Mouse (Mus musculus): ENCODE results near the gene Map2k6. TPM values are rescaled to one million over a fixed set of nuclear protein-coding genes. Genes with fewer than 3 reads are reported as not detected.

The Map2k6 gene
- polyA plus RNA-seq, 1 experiment, result 0.36 TPM

GRCm38 (mm10) chr11:110372266-110372954, 26.5 kb upstream of the Map2k6 start:
- H3K36me3 ChIP-seq (replicated peaks; ENCODE audit: low read length), result no peaks in the 10 kb centered on the region
- no peaks in the 10 kb centered on the region for H3K4me1 ChIP-seq
- H3K9me3 ChIP-seq, result no peaks in the 10 kb centered on the region
- no peaks in the 10 kb centered on the region for H3K27me3 ChIP-seq (replicated peaks)
- TF ChIP-seq FLI1 (IDR thresholded peaks at IDR 0.05; ENCODE audit: low read length) (no peak), GATA1 (IDR thresholded peaks at IDR 0.05; ENCODE audit: borderline replicate concordance, low read length) (no peak)
- no peak overlapping the region for H3K4me3 ChIP-seq (replicated peaks)

- Histone ChIP-seq H3K9me3 (no peaks in the 10 kb centered on the region), H3K27me3 (replicated peaks) (no peaks in the 10 kb centered on the region), H3K4me1 (no peaks in the 10 kb centered on the region), H3K4me3 (replicated peaks) (no peak overlapping the region), H3K36me3 (replicated peaks; ENCODE audit: low read length) (no peaks in the 10 kb centered on the region)
- no peak for TF ChIP-seq GATA1 (IDR thresholded peaks at IDR 0.05; ENCODE audit: borderline replicate concordance, low read length)
- TF ChIP-seq FLI1 (IDR thresholded peaks at IDR 0.05; ENCODE audit: low read length), result no peak
Observed at GRCm38 (mm10) chr11:110374036-110374435, 24.9 kb upstream of the Map2k6 start.

GRCm38 (mm10) chr11:110379661-110380309, 19.1 kb upstream of the Map2k6 start:
- no peaks in the 10 kb centered on the region for H3K27me3 ChIP-seq (replicated peaks)
- TF ChIP-seq GATA1 (IDR thresholded peaks at IDR 0.05; ENCODE audit: borderline replicate concordance, low read length) (no peak), FLI1 (IDR thresholded peaks at IDR 0.05; ENCODE audit: low read length) (no peak)
- H3K36me3 ChIP-seq (replicated peaks; ENCODE audit: low read length), result no peaks in the 10 kb centered on the region
- H3K4me3 ChIP-seq (replicated peaks), result peak overlapping the region; percentile 62
- H3K4me1 ChIP-seq, result peaks cover 14% of the 10 kb centered on the region
- no peaks in the 10 kb centered on the region for H3K9me3 ChIP-seq

- Histone ChIP-seq H3K4me1 (peaks cover 14% of the 10 kb centered on the region), H3K4me3 (replicated peaks) (peak overlapping the region; percentile 62), H3K9me3 (no peaks in the 10 kb centered on the region), H3K27me3 (replicated peaks) (no peaks in the 10 kb centered on the region), H3K36me3 (replicated peaks; ENCODE audit: low read length) (no peaks in the 10 kb centered on the region)
- TF ChIP-seq GATA1 (IDR thresholded peaks at IDR 0.05; ENCODE audit: borderline replicate concordance, low read length) (no peak), FLI1 (IDR thresholded peaks at IDR 0.05; ENCODE audit: low read length) (no peak)
Observed at GRCm38 (mm10) chr11:110380310-110380668, 18.6 kb upstream of the Map2k6 start.

- Histone ChIP-seq H3K9me3 (no peaks in the 10 kb centered on the region), H3K36me3 (replicated peaks; ENCODE audit: low read length) (no peaks in the 10 kb centered on the region), H3K4me1 (peaks cover 3% of the 10 kb centered on the region), H3K27me3 (replicated peaks) (no peaks in the 10 kb centered on the region), H3K4me3 (replicated peaks) (no peak overlapping the region)
- TF ChIP-seq GATA1 (IDR thresholded peaks at IDR 0.05; ENCODE audit: borderline replicate concordance, low read length) (no peak), FLI1 (IDR thresholded peaks at IDR 0.05; ENCODE audit: low read length) (no peak)
Observed at GRCm38 (mm10) chr11:110385487-110385886, 13.4 kb upstream of the Map2k6 start.

- H3K4me1 ChIP-seq, result no peaks in the 10 kb centered on the region
- H3K36me3 ChIP-seq (replicated peaks; ENCODE audit: low read length), result no peaks in the 10 kb centered on the region
- TF ChIP-seq GATA1 (IDR thresholded peaks at IDR 0.05; ENCODE audit: borderline replicate concordance, low read length) (no peak), FLI1 (IDR thresholded peaks at IDR 0.05; ENCODE audit: low read length) (no peak)
- H3K27me3 ChIP-seq (replicated peaks), result peaks cover 6% of the 10 kb centered on the region
- peaks cover 16% of the 10 kb centered on the region for H3K9me3 ChIP-seq
- H3K4me3 ChIP-seq (replicated peaks), result no peak overlapping the region
Observed at GRCm38 (mm10) chr11:110392763-110393162, 6.2 kb upstream of the Map2k6 start.

GRCm38 (mm10) chr11:110394788-110395452, 4.0 kb upstream of the Map2k6 start:
- Histone ChIP-seq H3K27me3 (replicated peaks) (peaks cover 7% of the 10 kb centered on the region), H3K4me1 (peaks cover 9% of the 10 kb centered on the region), H3K4me3 (replicated peaks) (no peak overlapping the region), H3K36me3 (replicated peaks; ENCODE audit: low read length) (no peaks in the 10 kb centered on the region), H3K9me3 (peaks cover 16% of the 10 kb centered on the region)
- TF ChIP-seq FLI1 (IDR thresholded peaks at IDR 0.05; ENCODE audit: low read length), result no peak
- TF ChIP-seq GATA1 (IDR thresholded peaks at IDR 0.05; ENCODE audit: borderline replicate concordance, low read length), result no peak

- H3K9me3 ChIP-seq, result peaks cover 13% of the 10 kb centered on the region
- no peaks in the 10 kb centered on the region for H3K36me3 ChIP-seq (replicated peaks; ENCODE audit: low read length)
- peak overlapping the region; percentile 15 for H3K4me3 ChIP-seq (replicated peaks)
- peaks cover 15% of the 10 kb centered on the region for H3K4me1 ChIP-seq
- TF ChIP-seq GATA1 (IDR thresholded peaks at IDR 0.05; ENCODE audit: borderline replicate concordance, low read length), result no peak
- peaks cover 7% of the 10 kb centered on the region for H3K27me3 ChIP-seq (replicated peaks)
Observed at GRCm38 (mm10) chr11:110396085-110396484, 2.8 kb upstream of the Map2k6 start.

- Histone ChIP-seq H3K9me3 (0 out of 2 replicates have a peak, but pooled peaks cover 4% of the 10 kb centered on the region), H3K4me1 (peaks cover 22% of the 10 kb centered on the region), H3K27me3 (replicated peaks) (peaks cover 7% of the 10 kb centered on the region), H3K4me3 (replicated peaks) (peak overlapping the region; percentile 93), H3K36me3 (replicated peaks; ENCODE audit: low read length) (no peaks in the 10 kb centered on the region)
- no peak for TF ChIP-seq FLI1 (IDR thresholded peaks at IDR 0.05; ENCODE audit: low read length)
- no peak for TF ChIP-seq GATA1 (IDR thresholded peaks at IDR 0.05; ENCODE audit: borderline replicate concordance, low read length)
Observed at GRCm38 (mm10) chr11:110399240-110400150, 573 bp downstream of the Map2k6 start.

Data from megakaryocyte, embryonic 14.5 days (primary cell).